Mouse (Mus musculus): Measurements from ENCODE around the gene Lbp. TPM values are rescaled to one million over a fixed set of nuclear protein-coding genes. Genes with fewer than 3 reads are reported as not detected.
A peak's percentile ranks its signal among the peaks of the same experiment; 100 is the strongest.

Lbp gene
- polyA plus RNA-seq (2014; fragmentation: Nextera tagmentation; extraction: Ambion mirVana) = 1.5 and 2.4 TPM in 2 replicates

- ATAC-seq (replicated peaks; ENCODE audit: low FRiP score) (peak; percentile 60; the same call in 1 of the 2 replicates), DNase-seq (ENCODE audit: low spot score) (peak; percentile 63)
- Histone ChIP-seq H3K9me3 (ENCODE audit: control insufficient read depth, low read length) (no peaks in the 10 kb centered on the region), H3K27ac (ENCODE audit: low read depth, low read length) (no peak within 1 kb of the TSS), H3K4me2 (ENCODE audit: low read depth, low read length, severe bottlenecking) (no peak within 1 kb of the TSS), H3K4me1 (replicated peaks; ENCODE audit: control insufficient read depth, insufficient read depth, low read length) (no peaks in the 10 kb centered on the region), H3K4me3 (ENCODE audit: low read depth, low read length) (no peak within 1 kb of the TSS), H3K9ac (ENCODE audit: low read length) (no peak within 1 kb of the TSS), H3K36me3 (ENCODE audit: control insufficient read depth, insufficient read depth, low read length) (no peaks in the 10 kb centered on the region), H3K27me3 (ENCODE audit: control insufficient read depth, insufficient read depth, low read length) (no peaks in the 10 kb centered on the region)
- 47% methylated on average over 13 of the region's 13 CpGs for WGBS
These were observed at the start of gene Lbp for GRCm38 (mm10) chr2:158305948-158306695. TSS of gene Lbp (plus strand) at chr2:158306493.

GRCm38 (mm10) chr2:158256894-158257293 lies 49.4 kb upstream of the Lbp start:
- no peak overlapping the region for H3K4me2 ChIP-seq (ENCODE audit: low read depth, low read length, severe bottlenecking)
- no peaks in the 10 kb centered on the region for H3K27me3 ChIP-seq (ENCODE audit: control insufficient read depth, insufficient read depth, low read length)
- ATAC-seq (replicated peaks; ENCODE audit: low FRiP score) = no peak
- H3K27ac ChIP-seq (ENCODE audit: low read depth, low read length) = no peak overlapping the region
- no peaks in the 10 kb centered on the region for H3K36me3 ChIP-seq (ENCODE audit: control insufficient read depth, insufficient read depth, low read length)
- H3K4me3 ChIP-seq (ENCODE audit: low read depth, low read length) = no peak overlapping the region
- WGBS = 13% methylated on average over 5 of the region's 5 CpGs
- peaks cover 8% of the 10 kb centered on the region; the same call in 1 of the 2 replicates for H3K4me1 ChIP-seq (replicated peaks; ENCODE audit: control insufficient read depth, insufficient read depth, low read length)
- no peaks in the 10 kb centered on the region for H3K9me3 ChIP-seq (ENCODE audit: control insufficient read depth, low read length)
- no peak overlapping the region for H3K9ac ChIP-seq (ENCODE audit: low read length)
- DNase-seq (ENCODE audit: low spot score) = peak; percentile 71

GRCm38 (mm10) chr2:158258005-158258418 lies 48.3 kb upstream of the Lbp start, which contains the start of gene Bpi:
TSS of gene Bpi (plus strand) at chr2:158258094.
- 71% methylated on average over 18 of the region's 18 CpGs for WGBS
- Histone ChIP-seq H3K9me3 (ENCODE audit: control insufficient read depth, low read length) (no peaks in the 10 kb centered on the region), H3K36me3 (ENCODE audit: control insufficient read depth, insufficient read depth, low read length) (no peaks in the 10 kb centered on the region), H3K27me3 (ENCODE audit: control insufficient read depth, insufficient read depth, low read length) (no peaks in the 10 kb centered on the region), H3K4me3 (ENCODE audit: low read depth, low read length) (no peak within 1 kb of the TSS), H3K4me2 (ENCODE audit: low read depth, low read length, severe bottlenecking) (no peak within 1 kb of the TSS), H3K4me1 (replicated peaks; ENCODE audit: control insufficient read depth, insufficient read depth, low read length) (peaks cover 8% of the 10 kb centered on the region; the same call in 1 of the 2 replicates), H3K27ac (ENCODE audit: low read depth, low read length) (no peak within 1 kb of the TSS), H3K9ac (ENCODE audit: low read length) (no peak within 1 kb of the TSS)
- DNase-seq (ENCODE audit: low spot score) (no peak), ATAC-seq (replicated peaks; ENCODE audit: low FRiP score) (no peak)

GRCm38 (mm10) chr2:158258781-158259180 lies 47.5 kb upstream of the Lbp start:
- Histone ChIP-seq H3K4me2 (ENCODE audit: low read depth, low read length, severe bottlenecking) (no peak overlapping the region), H3K4me3 (ENCODE audit: low read depth, low read length) (no peak overlapping the region), H3K27ac (ENCODE audit: low read depth, low read length) (no peak overlapping the region), H3K9me3 (ENCODE audit: control insufficient read depth, low read length) (no peaks in the 10 kb centered on the region), H3K9ac (ENCODE audit: low read length) (no peak overlapping the region), H3K4me1 (replicated peaks; ENCODE audit: control insufficient read depth, insufficient read depth, low read length) (peaks cover 8% of the 10 kb centered on the region; the same call in 1 of the 2 replicates), H3K27me3 (ENCODE audit: control insufficient read depth, insufficient read depth, low read length) (no peaks in the 10 kb centered on the region), H3K36me3 (ENCODE audit: control insufficient read depth, insufficient read depth, low read length) (no peaks in the 10 kb centered on the region)
- ATAC-seq (replicated peaks; ENCODE audit: low FRiP score) (peak; percentile 69; the same call in 1 of the 2 replicates), DNase-seq (ENCODE audit: low spot score) (peak; percentile 89)
- 14% methylated on average over 12 of the region's 12 CpGs for whole genome bisulfite sequencing

GRCm38 (mm10) chr2:158259498-158259897 lies 46.8 kb upstream of the Lbp start:
- no peak for DNase-seq (ENCODE audit: low spot score)
- Histone ChIP-seq H3K4me3 (ENCODE audit: low read depth, low read length) (no peak overlapping the region), H3K4me1 (replicated peaks; ENCODE audit: control insufficient read depth, insufficient read depth, low read length) (peaks cover 8% of the 10 kb centered on the region; the same call in 1 of the 2 replicates), H3K27me3 (ENCODE audit: control insufficient read depth, insufficient read depth, low read length) (no peaks in the 10 kb centered on the region), H3K27ac (ENCODE audit: low read depth, low read length) (no peak overlapping the region), H3K36me3 (ENCODE audit: control insufficient read depth, insufficient read depth, low read length) (no peaks in the 10 kb centered on the region), H3K9ac (ENCODE audit: low read length) (no peak overlapping the region), H3K9me3 (ENCODE audit: control insufficient read depth, low read length) (no peaks in the 10 kb centered on the region), H3K4me2 (ENCODE audit: low read depth, low read length, severe bottlenecking) (no peak overlapping the region)
- ATAC-seq (replicated peaks; ENCODE audit: low FRiP score) = no peak
- 84% methylated on average over 8 of the region's 8 CpGs for WGBS

- no peak overlapping the region for H3K27ac ChIP-seq (ENCODE audit: low read depth, low read length)
- no peak for DNase-seq (ENCODE audit: low spot score)
- WGBS = 83% methylated on average over 3 of the region's 3 CpGs
- no peak for ATAC-seq (replicated peaks; ENCODE audit: low FRiP score)
- no peaks in the 10 kb centered on the region for H3K27me3 ChIP-seq (ENCODE audit: control insufficient read depth, insufficient read depth, low read length)
- no peaks in the 10 kb centered on the region for H3K36me3 ChIP-seq (ENCODE audit: control insufficient read depth, insufficient read depth, low read length)
- no peak overlapping the region for H3K4me2 ChIP-seq (ENCODE audit: low read depth, low read length, severe bottlenecking)
- H3K9ac ChIP-seq (ENCODE audit: low read length) = no peak overlapping the region
- no peaks in the 10 kb centered on the region for H3K9me3 ChIP-seq (ENCODE audit: control insufficient read depth, low read length)
- no peaks in the 10 kb centered on the region for H3K4me1 ChIP-seq (replicated peaks; ENCODE audit: control insufficient read depth, insufficient read depth, low read length)
- no peak overlapping the region for H3K4me3 ChIP-seq (ENCODE audit: low read depth, low read length)
These were observed 41.4 kb upstream of the Lbp start for GRCm38 (mm10) chr2:158264877-158265276.

- DNase-seq (ENCODE audit: low spot score) = no peak
- no peaks in the 10 kb centered on the region for H3K27me3 ChIP-seq (ENCODE audit: control insufficient read depth, insufficient read depth, low read length)
- no peaks in the 10 kb centered on the region for H3K36me3 ChIP-seq (ENCODE audit: control insufficient read depth, insufficient read depth, low read length)
- no peak overlapping the region for H3K4me2 ChIP-seq (ENCODE audit: low read depth, low read length, severe bottlenecking)
- no peak overlapping the region for H3K9ac ChIP-seq (ENCODE audit: low read length)
- no peak overlapping the region for H3K27ac ChIP-seq (ENCODE audit: low read depth, low read length)
- whole genome bisulfite sequencing = 82% methylated on average over 8 of the region's 8 CpGs
- no peaks in the 10 kb centered on the region for H3K4me1 ChIP-seq (replicated peaks; ENCODE audit: control insufficient read depth, insufficient read depth, low read length)
- H3K9me3 ChIP-seq (ENCODE audit: control insufficient read depth, low read length) = no peaks in the 10 kb centered on the region
- H3K4me3 ChIP-seq (ENCODE audit: low read depth, low read length) = no peak overlapping the region
- ATAC-seq (replicated peaks; ENCODE audit: low FRiP score) = no peak
These were observed 36.3 kb upstream of the Lbp start for GRCm38 (mm10) chr2:158270017-158270416.

GRCm38 (mm10) chr2:158273646-158274045 lies 32.6 kb upstream of the Lbp start:
- Histone ChIP-seq H3K27me3 (ENCODE audit: control insufficient read depth, insufficient read depth, low read length) (no peaks in the 10 kb centered on the region), H3K4me1 (replicated peaks; ENCODE audit: control insufficient read depth, insufficient read depth, low read length) (no peaks in the 10 kb centered on the region), H3K9me3 (ENCODE audit: control insufficient read depth, low read length) (no peaks in the 10 kb centered on the region), H3K9ac (ENCODE audit: low read length) (no peak overlapping the region), H3K27ac (ENCODE audit: low read depth, low read length) (no peak overlapping the region), H3K4me3 (ENCODE audit: low read depth, low read length) (no peak overlapping the region), H3K36me3 (ENCODE audit: control insufficient read depth, insufficient read depth, low read length) (no peaks in the 10 kb centered on the region), H3K4me2 (ENCODE audit: low read depth, low read length, severe bottlenecking) (no peak overlapping the region)
- no peak for ATAC-seq (replicated peaks; ENCODE audit: low FRiP score)
- WGBS = 26% methylated on average over 2 of the region's 2 CpGs
- DNase-seq (ENCODE audit: low spot score) = peak; percentile 55

GRCm38 (mm10) chr2:158275349-158275748 lies 30.9 kb upstream of the Lbp start:
- DNase-seq (ENCODE audit: low spot score) (no peak), ATAC-seq (replicated peaks; ENCODE audit: low FRiP score) (no peak)
- Histone ChIP-seq H3K4me1 (replicated peaks; ENCODE audit: control insufficient read depth, insufficient read depth, low read length) (no peaks in the 10 kb centered on the region), H3K4me2 (ENCODE audit: low read depth, low read length, severe bottlenecking) (no peak overlapping the region), H3K27me3 (ENCODE audit: control insufficient read depth, insufficient read depth, low read length) (no peaks in the 10 kb centered on the region), H3K4me3 (ENCODE audit: low read depth, low read length) (no peak overlapping the region), H3K9ac (ENCODE audit: low read length) (no peak overlapping the region), H3K36me3 (ENCODE audit: control insufficient read depth, insufficient read depth, low read length) (no peaks in the 10 kb centered on the region), H3K27ac (ENCODE audit: low read depth, low read length) (no peak overlapping the region), H3K9me3 (ENCODE audit: control insufficient read depth, low read length) (no peaks in the 10 kb centered on the region)
- 93% methylated on average over 3 of the region's 3 CpGs for WGBS
